Mouse (Mus musculus): ENCODE data around the gene Vwa7.

DNA sequence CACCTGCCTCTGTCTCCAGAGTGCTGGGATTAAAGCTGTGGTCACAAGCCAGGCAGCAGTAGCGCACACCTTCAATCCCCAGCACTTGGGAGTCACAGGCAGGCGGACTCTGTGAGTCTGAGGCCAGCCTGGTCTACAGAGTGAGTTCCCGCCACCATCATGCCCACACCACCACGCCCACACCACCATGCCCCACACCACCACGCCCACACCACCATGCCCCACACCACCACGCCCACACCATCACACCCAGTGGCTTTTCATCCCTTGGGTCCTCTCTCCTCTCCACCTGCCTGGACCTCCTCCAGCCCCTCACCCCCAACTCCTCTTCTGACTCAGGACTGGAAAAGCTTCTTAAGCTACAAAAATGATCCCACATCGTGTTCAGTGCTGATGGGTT is 15.5 kb downstream of the Vwa7 start:
- TF ChIP-seq CTCF (IDR thresholded peaks at IDR 0.05; ENCODE audit: low read depth) (no peak), EP300 (optimal IDR thresholded peaks at IDR 0.05) (no peak)
